Mouse (Mus musculus): ENCODE measurements around the gene Olfr642.

The Olfr642 gene

GRCm38 (mm10) chr7:104052566-104052965 lies at the start of gene Olfr642:
Gene Olfr642, minus strand, starts transcription at chr7:104052666.
- no peak for DNase-seq

GRCm38 (mm10) chr7:104085365-104085764 lies 32.9 kb upstream of the Olfr642 start, which contains the start of gene Olfr645:
Gene Olfr645, minus strand, starts transcription at chr7:104085465.
- no peak for DNase-seq

- no peak for DNase-seq
Measured at GRCm38 (mm10) chr7:104071769-104072168, 19.3 kb upstream of the Olfr642 start, which contains the start of gene Olfr644. Gene Olfr644, minus strand, starts transcription at chr7:104071869.

GRCm38 (mm10) chr7:104061345-104061744 lies 8.9 kb upstream of the Olfr642 start, which contains the start of gene 4930516K23Rik:
Gene 4930516K23Rik, minus strand, starts transcription at chr7:104061445.
- DNase-seq = no peak

- no peak for DNase-seq
Measured at GRCm38 (mm10) chr7:104059215-104059614, 6.7 kb upstream of the Olfr642 start.

GRCm38 (mm10) chr7:104050745-104051144 lies 1.7 kb downstream of the Olfr642 start:
- DNase-seq = no peak

GRCm38 (mm10) chr7:104035145-104035544 lies 17.3 kb downstream of the Olfr642 start, which contains the start of gene Olfr641:
Gene Olfr641, plus strand, starts transcription at chr7:104035445.
- no peak for DNase-seq

- no peak for DNase-seq
Measured at GRCm38 (mm10) chr7:104026978-104027377, 25.5 kb downstream of the Olfr642 start.

- DNase-seq = no peak
Measured at GRCm38 (mm10) chr7:104025473-104025872, 27.0 kb downstream of the Olfr642 start, which contains the start of gene Olfr640. Gene Olfr640, minus strand, starts transcription at chr7:104025573.

- no peak for DNase-seq
Measured at GRCm38 (mm10) chr7:104021651-104022050, 30.8 kb downstream of the Olfr642 start.

GRCm38 (mm10) chr7:104018953-104019352 lies 33.5 kb downstream of the Olfr642 start:
- no peak for DNase-seq

GRCm38 (mm10) chr7:104017203-104017602 lies 35.3 kb downstream of the Olfr642 start, which contains the start of gene Olfr639:
Gene Olfr639, minus strand, starts transcription at chr7:104017303.
- DNase-seq = no peak

- DNase-seq = no peak
Measured at GRCm38 (mm10) chr7:103999124-103999523, 53.3 kb downstream of the Olfr642 start.

GRCm38 (mm10) chr7:103998446-103998845 lies 54.0 kb downstream of the Olfr642 start, which contains the start of gene Olfr638:
Gene Olfr638, plus strand, starts transcription at chr7:103998746.
- DNase-seq = no peak
